Mouse (Mus musculus): ENCODE data around the gene Rab44.

DNA sequence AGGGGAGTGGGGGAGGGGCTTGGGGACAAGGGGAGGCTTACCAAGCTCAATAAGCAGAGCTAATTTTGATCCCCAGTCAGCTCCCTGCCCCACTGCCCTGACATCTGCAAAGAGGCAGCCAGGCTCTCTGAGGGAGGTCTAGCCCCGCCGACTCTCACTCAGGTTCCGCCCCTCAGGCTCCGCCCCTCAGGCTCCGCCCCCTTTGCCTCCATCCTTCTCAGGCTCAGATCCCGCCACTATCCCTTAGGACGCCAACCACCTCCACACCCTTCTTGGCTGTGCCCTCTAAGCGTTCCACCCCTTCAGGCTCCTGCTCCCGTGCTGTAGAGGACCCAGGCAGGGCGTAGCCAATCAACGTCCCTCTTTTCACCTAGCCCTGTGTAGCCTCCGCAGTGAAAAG lies 75.0 kb downstream of the Rab44 start:
- TF ChIP-seq GATA1 (IDR thresholded peaks at IDR 0.05; ENCODE audit: low read length) (no peak), TAL1 (IDR thresholded peaks at IDR 0.05; ENCODE audit: low read length) (no peak)
